Mouse (Mus musculus) midbrain, postnatal 0 days (tissue): ENCODE measurements around the gene Stx2. TPM values are rescaled to one million over a fixed set of nuclear protein-coding genes. Genes with fewer than 3 reads are reported as not detected.

Experiments used
- ATAC-seq: fragments of 200-750 bp; cut with Nextera tagmentation; 2 replicates; pipeline ENCODE4 v1.8.0; 2017; ENCODE audit warnings: moderate number of reproducible peaks, mild to moderate bottlenecking, moderate TSS enrichment, moderate library complexity; ENCODE audit not compliant: low FRiP score
- DNase-seq: peaks from one replicate; pipeline ENCODE4 v3.0.0-alpha.2; 2015; ENCODE audit warnings: low spot score
- H3K27ac ChIP-seq: fragments of 300-500 bp; sonication (generic); 2 replicates; pipeline ENCODE4 v1.5.1; 2014; ENCODE audit warnings: low read depth, mild to moderate bottlenecking, low read length, mixed read lengths
- H3K27me3 ChIP-seq: fragments of 300-500 bp; sonication (generic); 2 replicates; pipeline ENCODE4 v1.6.1; 2014; ENCODE audit warnings: low read length, control low read depth, mixed read lengths; ENCODE audit not compliant: insufficient read depth
- H3K36me3 ChIP-seq: fragments of 300-500 bp; sonication (generic); 2 replicates; pipeline ENCODE4 v1.6.1; 2014; ENCODE audit warnings: low read length, control low read depth, mixed read lengths; ENCODE audit not compliant: insufficient read depth
- H3K4me1 ChIP-seq: fragments of 300-500 bp; sonication (generic); 2 replicates; pipeline ENCODE4 v1.6.1; 2014; ENCODE audit warnings: mild to moderate bottlenecking, control low read depth, antibody characterized with exemption, low read length, mixed read lengths; ENCODE audit not compliant: insufficient read depth
- H3K4me2 ChIP-seq: fragments of 300-500 bp; sonication (generic); 2 replicates; pipeline ENCODE4 v1.6.1; 2014; ENCODE audit warnings: low read depth, mild to moderate bottlenecking, low read length, mixed read lengths; ENCODE audit not compliant: poor library complexity, severe bottlenecking
- H3K4me3 ChIP-seq: fragments of 300-500 bp; sonication (generic); 2 replicates; pipeline ENCODE4 v1.5.1; 2014; ENCODE audit warnings: low read depth, mild to moderate bottlenecking, low read length, moderate library complexity
- H3K9ac ChIP-seq: fragments of 300-500 bp; sonication (generic); replicated peaks from 2 replicates; pipeline ENCODE4 v1.6.1; 2014; ENCODE audit warnings: mild to moderate bottlenecking, low read length, moderate library complexity, mixed read lengths; ENCODE audit not compliant: poor library complexity, severe bottlenecking
- H3K9me3 ChIP-seq: fragments of 300-500 bp; sonication (generic); 2 replicates; pipeline ENCODE4 v1.6.1; 2016; ENCODE audit warnings: low read length, control low read depth
- CTCF ChIP-seq: IDR thresholded peaks from 2 replicates; pipeline ENCODE4 v1.5.1; 2016; ENCODE audit warnings: antibody characterized with exemption, mild to moderate bottlenecking
- WGBS: fragments of 180-500 bp; shearing (Covaris S2); extraction: QIAGEN DNeasy Blood & Tissue Kit; methylation state at CpG from one replicate; pipeline ENCODE4 v1.1.7; 2014; 5-methylcytosine and 5-hydroxymethylcytosine counted together
- polyA plus RNA-seq: library from polyadenylated mRNA; unstranded; fragments of >200 nt; fragmentation: Nextera tagmentation; extraction: Ambion mirVana; gene quantifications from 2 replicates; pipeline ENCODE4 v1.2.1, GENCODE M21; 2015
- total RNA-seq: library from RNA; depleted of rRNA; stranded (reverse); fragments of >200 nt; gene quantifications from 2 replicates; pipeline ENCODE4 v1.2.3, GENCODE M21; 2014

Gene Stx2
- total and polyA plus RNA-seq, 2 experiments from 2014 or later, result 11.9 to 15.5 TPM

DNA sequence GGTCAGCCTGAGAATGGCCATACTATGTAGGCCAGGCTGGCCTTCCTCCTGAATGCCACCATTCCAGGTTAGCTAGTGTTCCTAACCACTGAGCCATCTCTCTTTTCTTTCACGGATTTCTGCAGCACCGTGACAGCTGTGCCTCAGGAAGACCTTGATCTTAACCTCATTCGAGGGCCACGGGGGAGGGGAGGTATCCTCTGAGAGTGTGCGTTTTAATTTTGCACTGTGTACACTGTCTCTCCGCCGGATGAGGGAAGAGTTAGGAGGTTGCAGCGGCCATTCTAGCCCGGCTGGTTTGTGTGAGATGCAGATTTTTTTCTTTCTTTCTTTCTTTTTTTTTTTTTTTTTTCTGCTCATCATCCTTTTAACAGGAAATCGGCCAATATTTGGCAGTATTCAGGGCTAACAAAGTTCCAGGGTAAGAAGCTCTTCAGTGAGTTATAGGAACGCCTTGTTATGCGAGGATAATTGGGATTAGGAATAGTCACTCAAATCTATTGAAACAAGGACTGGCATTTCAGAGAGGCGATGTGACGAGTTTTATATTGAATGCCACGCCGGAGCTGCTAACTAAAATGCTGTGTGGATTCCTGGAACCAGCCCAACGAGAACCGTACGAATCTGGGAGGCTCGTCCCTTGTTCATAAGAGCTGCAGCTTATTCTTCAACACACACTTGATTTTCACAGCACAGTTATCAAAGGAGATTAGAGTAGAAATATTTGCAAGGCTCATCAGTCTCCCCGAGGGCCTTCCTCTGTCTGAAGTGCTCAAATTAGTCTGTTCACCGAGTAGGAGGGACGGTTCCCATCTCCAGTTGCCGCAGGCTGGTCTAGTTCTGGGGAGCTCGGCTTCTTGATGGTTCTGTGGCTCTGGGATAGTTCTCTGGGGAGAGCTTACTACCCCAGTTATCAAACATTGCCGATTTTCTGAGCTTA, 37.5 kb upstream of the Stx2 start:
- Histone ChIP-seq H3K9me3 (no peaks in the 10 kb centered on the region), H3K36me3 (no peaks in the 10 kb centered on the region), H3K27me3 (no peaks in the 10 kb centered on the region), H3K4me1 (no peaks in the 10 kb centered on the region), H3K9ac (no peak overlapping the region), H3K4me3 (no peak overlapping the region), H3K4me2 (0 out of 2 replicates have a peak overlapping the region, but pooled peaks have one; percentile 15), H3K27ac (peak overlapping the region; percentile 39)
- no peak for TF ChIP-seq CTCF
- DNase-seq, result peak; percentile 63
- WGBS, result 13% methylated on average over 26 of the region's 26 CpGs
- no peak for ATAC-seq

DNA sequence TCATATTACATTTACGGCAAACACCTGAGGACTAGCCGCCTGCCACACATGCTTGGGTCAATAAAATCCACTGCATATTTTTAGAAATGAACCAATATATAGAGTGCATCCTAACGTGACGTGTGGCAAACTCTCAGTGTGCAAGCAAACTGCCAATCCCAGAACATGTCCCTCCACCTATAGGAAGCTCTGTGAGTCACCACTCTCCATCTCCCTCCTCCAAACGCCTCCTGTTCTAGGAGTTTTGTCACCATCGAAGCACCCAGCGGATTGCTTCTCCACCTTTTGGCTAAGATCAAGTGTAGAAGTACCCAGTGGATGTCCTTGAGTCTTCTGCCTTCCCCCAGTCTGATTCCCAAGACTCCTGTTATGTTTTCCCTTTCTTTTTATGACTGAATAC, 29.4 kb upstream of the Stx2 start:
- Histone ChIP-seq H3K9ac (no peak overlapping the region), H3K4me2 (no peak overlapping the region), H3K4me1 (no peaks in the 10 kb centered on the region), H3K9me3 (no peaks in the 10 kb centered on the region), H3K4me3 (no peak overlapping the region), H3K36me3 (no peaks in the 10 kb centered on the region), H3K27ac (no peak overlapping the region), H3K27me3 (no peaks in the 10 kb centered on the region)
- no peak for ATAC-seq
- TF ChIP-seq CTCF, result no peak
- 84% methylated on average over 7 of the region's 7 CpGs for WGBS
- DNase-seq, result no peak

DNA sequence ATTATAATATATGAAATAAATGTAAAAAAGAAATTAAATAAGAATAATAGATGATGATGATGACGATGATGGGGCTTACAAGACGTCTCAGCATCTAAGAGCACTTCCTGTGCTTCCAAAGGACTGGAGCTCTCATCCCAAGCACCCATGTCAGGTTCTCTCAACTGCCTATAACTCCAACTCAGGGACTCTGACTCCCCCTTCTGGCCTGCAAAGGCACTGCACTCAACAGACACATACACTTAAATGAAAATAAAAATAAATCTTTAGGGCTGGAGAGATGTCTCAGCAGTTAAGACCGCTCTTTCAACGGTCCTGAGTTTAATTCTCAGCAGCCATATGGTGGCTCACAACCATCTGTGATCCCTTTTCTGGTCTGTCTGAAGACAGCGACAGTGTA, 28.3 kb upstream of the Stx2 start:
- Histone ChIP-seq H3K27me3 (no peaks in the 10 kb centered on the region), H3K9ac (no peak overlapping the region), H3K4me1 (no peaks in the 10 kb centered on the region), H3K4me2 (no peak overlapping the region), H3K4me3 (no peak overlapping the region), H3K9me3 (no peaks in the 10 kb centered on the region), H3K36me3 (no peaks in the 10 kb centered on the region), H3K27ac (no peak overlapping the region)
- ATAC-seq (no peak), DNase-seq (no peak)
- 93% methylated on average over 5 of the region's 5 CpGs for WGBS
- no peak for TF ChIP-seq CTCF

DNA sequence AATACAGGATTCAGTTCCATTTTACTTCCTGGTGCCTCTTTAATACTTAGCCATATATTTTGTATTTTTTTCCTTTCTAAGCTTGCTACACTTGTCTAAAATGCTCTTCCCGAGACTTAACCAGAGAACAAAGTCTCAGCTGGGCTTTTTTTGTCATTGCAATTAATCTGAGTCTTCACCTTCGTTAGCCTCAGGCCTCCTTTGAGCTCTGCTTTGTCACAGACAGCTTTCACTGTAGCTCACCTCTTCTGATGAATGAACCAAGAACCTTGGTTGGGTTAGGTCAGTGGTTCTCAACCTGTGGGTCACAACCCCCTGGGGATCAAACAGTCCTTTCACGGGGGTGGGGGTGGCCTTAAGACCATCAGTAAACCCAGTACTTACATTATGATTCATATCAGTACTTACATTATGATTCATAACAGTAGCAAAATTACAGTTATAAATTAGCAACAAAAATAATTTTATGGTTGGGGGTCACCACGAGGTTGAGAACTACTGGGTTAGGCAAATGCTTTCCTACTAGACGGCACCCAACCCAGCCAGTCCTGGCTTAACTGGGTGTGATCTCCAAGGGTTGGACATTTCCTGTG, 20.9 kb upstream of the Stx2 start:
- Histone ChIP-seq H3K4me2 (no peak overlapping the region), H3K9ac (no peak overlapping the region), H3K27ac (no peak overlapping the region), H3K4me3 (no peak overlapping the region), H3K27me3 (no peaks in the 10 kb centered on the region), H3K9me3 (no peaks in the 10 kb centered on the region), H3K36me3 (peaks cover 16% of the 10 kb centered on the region), H3K4me1 (no peaks in the 10 kb centered on the region)
- WGBS, result 77% methylated on average over 5 of the region's 5 CpGs
- ATAC-seq (no peak), DNase-seq (no peak)
- no peak for TF ChIP-seq CTCF

DNA sequence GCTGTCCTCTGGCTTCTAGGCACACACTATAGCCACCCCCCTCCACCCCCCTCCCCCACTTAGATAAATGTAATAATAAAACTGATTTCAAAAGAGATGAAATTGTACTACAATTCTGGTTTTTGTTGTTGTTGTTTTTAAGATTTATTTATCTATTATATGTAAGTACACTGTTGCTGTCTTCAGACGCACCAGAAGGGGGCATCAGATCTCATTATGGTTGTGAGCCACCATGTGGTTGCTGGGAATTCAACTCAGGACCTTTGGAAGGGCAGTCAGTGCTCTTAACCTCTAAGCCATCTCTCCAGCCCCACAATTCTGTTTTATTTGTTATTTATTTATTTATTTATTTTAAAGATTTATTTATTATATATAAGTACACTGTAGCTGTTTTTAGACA, 18.3 kb upstream of the Stx2 start:
- Histone ChIP-seq H3K36me3 (peaks cover 16% of the 10 kb centered on the region), H3K4me2 (no peak overlapping the region), H3K9ac (no peak overlapping the region), H3K4me3 (no peak overlapping the region), H3K27me3 (no peaks in the 10 kb centered on the region), H3K27ac (no peak overlapping the region), H3K4me1 (peaks cover 2% of the 10 kb centered on the region; the same call in 1 of the 2 replicates), H3K9me3 (no peaks in the 10 kb centered on the region)
- DNase-seq, result no peak
- no peak for ATAC-seq
- peak; percentile 28; the same call in 1 of the 2 replicates for TF ChIP-seq CTCF
- 76% methylated on average over 1 of the region's 1 CpGs for WGBS

DNA sequence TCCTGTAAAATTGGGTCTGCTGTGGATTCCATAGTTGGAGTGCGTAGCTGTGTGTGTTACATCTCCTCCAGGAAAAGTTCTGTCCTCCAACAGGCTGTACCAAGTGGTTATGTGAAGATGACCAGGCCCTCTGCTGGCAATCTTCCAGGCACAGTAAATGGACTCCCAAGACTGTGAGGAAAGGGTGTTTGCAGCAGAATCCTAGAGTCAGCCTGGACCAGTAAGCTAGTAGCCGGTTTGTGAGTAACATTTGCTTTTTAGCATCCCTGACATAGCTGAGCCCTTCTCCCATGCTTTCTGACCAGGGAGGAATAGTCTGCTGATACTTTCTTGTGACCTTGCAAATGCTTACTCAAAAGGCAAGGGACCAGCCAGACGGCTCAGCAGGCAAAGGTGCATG, 17.8 kb upstream of the Stx2 start:
- no peak overlapping the region for H3K4me3 ChIP-seq
- H3K27ac ChIP-seq, result no peak overlapping the region
- DNase-seq (no peak), ATAC-seq (no peak)
- no peaks in the 10 kb centered on the region for H3K9me3 ChIP-seq
- H3K27me3 ChIP-seq, result no peaks in the 10 kb centered on the region
- peaks cover 4% of the 10 kb centered on the region; the same call in 1 of the 2 replicates for H3K4me1 ChIP-seq
- H3K36me3 ChIP-seq, result peaks cover 16% of the 10 kb centered on the region
- TF ChIP-seq CTCF, result no peak
- 86% methylated on average over 3 of the region's 3 CpGs for WGBS
- no peak overlapping the region for H3K9ac ChIP-seq
- H3K4me2 ChIP-seq, result no peak overlapping the region
